In genomic region chr14:8300281-8300680, GRCm38 (mm10) we compare ENCODE assay signal across 8 mouse cellular contexts. TPM values are rescaled to one million over a fixed set of nuclear protein-coding genes. Genes with fewer than 3 reads are reported as not detected.
DNase-seq lines count a peak whose midpoint lies in the region; ATAC-seq and TF ChIP-seq lines count a peak whose summit lies in the region.
"Had no signal": no experiment of that assay in that cellular context is flagged by ENCODE, and none has a peak within 500 bp of the region (broad histone marks: within the 10 kb centered on the region; RNA-seq: fewer than 3 reads in every experiment).

No protein-coding gene starts in this region.

- WGBS in limb, embryonic 11.5 days = 20% methylated on average over 8 of the region's 8 CpGs

- TF ChIP-seq CTCF in gastrocnemius, adult 2 months (IDR thresholded peaks at IDR 0.05) = peak; percentile 77

- intact Hi-C loops in gastrocnemius, adult 2 months (cut with DNase I) = loop anchor here (1.0 kb wide), 1 partner anchor 46 kb away; no protein-coding TSS in a partner anchor

- no peaks in the 10 kb centered on the region for H3K4me1 ChIP-seq in limb, embryonic 11.5 days (ENCODE audit: control insufficient read depth, insufficient read depth, low read length)
- H3K4me1 ChIP-seq: hindbrain, embryonic 15.5 days had no signal

- DNase-seq in right cerebral cortex, postnatal 10 days (ENCODE audit: low spot score in 2 of 2) = peak; percentile 26 to 38
- DNase-seq in right cerebral cortex, adult 18-20 months = no peak
- DNase-seq in ZHBTc4 (ENCODE audit: low read depth, low spot score) = peak; percentile 86
- peak; percentile 77 for DNase-seq in cerebellum, adult 9-10 months
- DNase-seq in gastrocnemius, adult 2 months = peak; percentile 74
- peak; percentile 84 for DNase-seq in limb, embryonic 11.5 days (ENCODE audit: low spot score)
- DNase-seq in retina, postnatal 1 day = peak; percentile 64

- H3K27me3 ChIP-seq in limb, embryonic 11.5 days (ENCODE audit: control insufficient read depth, insufficient read depth, low read length) = no peaks in the 10 kb centered on the region
- H3K27me3 ChIP-seq: hindbrain, embryonic 15.5 days had no signal

- H3K4me2 ChIP-seq in limb, embryonic 11.5 days (ENCODE audit: low read depth, severe bottlenecking) = no peak overlapping the region
- H3K4me2 ChIP-seq: hindbrain, embryonic 15.5 days had no signal

- H3K36me3 ChIP-seq in limb, embryonic 11.5 days (ENCODE audit: control insufficient read depth, insufficient read depth, low read length) = no peaks in the 10 kb centered on the region
- H3K36me3 ChIP-seq: hindbrain, embryonic 15.5 days had no signal

- no peaks in the 10 kb centered on the region for H3K9me3 ChIP-seq in limb, embryonic 11.5 days (ENCODE audit: control insufficient read depth, low read length)
- H3K9me3 ChIP-seq: hindbrain, embryonic 15.5 days had no signal

- no peak overlapping the region for H3K9ac ChIP-seq in limb, embryonic 11.5 days (ENCODE audit: low read length)
- H3K9ac ChIP-seq: hindbrain, embryonic 15.5 days had no signal

- peak; percentile 32; the same call in 1 of the 2 replicates for ATAC-seq in limb, embryonic 11.5 days (ENCODE audit: insufficient number of reproducible peaks, low FRiP score, low TSS enrichment, low read depth)

- H3K27ac ChIP-seq in gastrocnemius, adult 2 months = no peak overlapping the region
- no peak overlapping the region for H3K27ac ChIP-seq in limb, embryonic 11.5 days (replicated peaks; ENCODE audit: low read depth, low read length)
- H3K27ac ChIP-seq: hindbrain, embryonic 15.5 days had no signal

- no peak overlapping the region for H3K4me3 ChIP-seq in gastrocnemius, adult 2 months
- H3K4me3 ChIP-seq in limb, embryonic 11.5 days (ENCODE audit: low read depth, low read length) = no peak overlapping the region
- H3K4me3 ChIP-seq: hindbrain, embryonic 15.5 days had no signal

RNA-seq across cellular contexts. Expression of gene Fam107a, which starts 17.5 kb away (rescaled TPM):
- total RNA-seq in gastrocnemius, adult 2 months (2021) = 1 to 10 TPM; 3.6 to 5.6 TPM
- polyA plus RNA-seq in limb, embryonic 11.5 days (2014; fragmentation: Nextera tagmentation; extraction: Ambion mirVana) = 0.32 and 0.55 TPM in 2 replicates

RNA-seq across cellular contexts. Expression of gene Acox2, which starts 41.1 kb away (rescaled TPM):
- under 1 TPM; 0.28 to 0.54 TPM for total RNA-seq in gastrocnemius, adult 2 months (2021)
- 0.33 TPM in 1 of 2 replicates, not detected in the other for polyA plus RNA-seq in limb, embryonic 11.5 days (2014; fragmentation: Nextera tagmentation; extraction: Ambion mirVana)
